Mouse (Mus musculus): Measurements from ENCODE around the gene Olfr802. TPM values are rescaled to one million over a fixed set of nuclear protein-coding genes. Genes with fewer than 3 reads are reported as not detected.

The Olfr802 gene
- polyA plus RNA-seq (2016; fragmentation: Nextera tagmentation; extraction: Ambion mirVana) = not detected in 2 replicates

DNA sequence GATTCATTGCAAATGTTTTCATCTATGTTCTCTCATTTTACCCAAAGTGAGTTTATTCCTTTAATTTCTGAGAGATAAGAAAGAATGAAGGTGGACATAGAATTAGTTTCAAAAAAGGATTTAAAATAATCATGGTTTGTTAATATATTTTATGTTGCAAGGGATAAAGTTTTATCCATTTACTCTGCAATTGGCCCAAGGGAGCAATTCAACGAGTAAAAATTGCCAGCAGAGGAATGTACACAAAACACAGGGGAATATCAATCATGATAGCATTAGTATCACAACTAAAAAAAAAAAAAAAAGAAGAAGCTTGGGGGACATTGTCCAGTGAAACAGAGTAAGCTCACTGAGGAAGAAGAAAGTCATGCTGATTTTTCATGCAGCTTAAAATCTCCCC, at the start of gene Olfr802:
Gene Olfr802 (minus strand): TSS at position 101 of the 400 bp plus-strand sequence.
- ATAC-seq (ENCODE audit: insufficient number of reproducible peaks, insufficient read depth, low FRiP score, low TSS enrichment) = no peak
- H3K36me3 ChIP-seq = no peaks in the 10 kb centered on the region
- H3K4me1 ChIP-seq = no peaks in the 10 kb centered on the region
- no peak within 1 kb of the TSS for H3K4me3 ChIP-seq
- WGBS = 54% methylated on average over 1 of the region's 1 CpGs
- H3K4me2 ChIP-seq (replicated peaks) = no peak within 1 kb of the TSS
- no peaks in the 10 kb centered on the region for H3K9me3 ChIP-seq
- H3K27ac ChIP-seq = no peak within 1 kb of the TSS
- no peak within 1 kb of the TSS for H3K9ac ChIP-seq
- no peaks in the 10 kb centered on the region for H3K27me3 ChIP-seq

GRCm38 (mm10) chr10:129729275-129729674, 41.3 kb upstream of the Olfr802 start, which contains the start of gene Olfr805:
Gene Olfr805, minus strand, starts transcription at chr10:129729375.
- 87% methylated on average over 2 of the region's 2 CpGs for WGBS
- H3K27me3 ChIP-seq = no peaks in the 10 kb centered on the region
- H3K4me3 ChIP-seq = no peak within 1 kb of the TSS
- no peak for ATAC-seq (ENCODE audit: insufficient number of reproducible peaks, insufficient read depth, low FRiP score, low TSS enrichment)
- H3K9ac ChIP-seq = no peak within 1 kb of the TSS
- H3K4me1 ChIP-seq = no peaks in the 10 kb centered on the region
- H3K36me3 ChIP-seq = no peaks in the 10 kb centered on the region
- no peak within 1 kb of the TSS for H3K4me2 ChIP-seq (replicated peaks)
- H3K27ac ChIP-seq = no peak within 1 kb of the TSS
- no peaks in the 10 kb centered on the region for H3K9me3 ChIP-seq

- no peaks in the 10 kb centered on the region for H3K36me3 ChIP-seq
- H3K9me3 ChIP-seq = no peaks in the 10 kb centered on the region
- H3K27me3 ChIP-seq = no peaks in the 10 kb centered on the region
- no peaks in the 10 kb centered on the region for H3K4me1 ChIP-seq
- H3K27ac ChIP-seq = no peak within 1 kb of the TSS
- no peak within 1 kb of the TSS for H3K4me2 ChIP-seq (replicated peaks)
- ATAC-seq (ENCODE audit: insufficient number of reproducible peaks, insufficient read depth, low FRiP score, low TSS enrichment) = no peak
- no peak within 1 kb of the TSS for H3K9ac ChIP-seq
- H3K4me3 ChIP-seq = no peak within 1 kb of the TSS
Measured at GRCm38 (mm10) chr10:129702910-129703309, 14.9 kb upstream of the Olfr802 start, which contains the start of gene Olfr804. Gene Olfr804, plus strand, starts transcription at chr10:129703210.

DNA sequence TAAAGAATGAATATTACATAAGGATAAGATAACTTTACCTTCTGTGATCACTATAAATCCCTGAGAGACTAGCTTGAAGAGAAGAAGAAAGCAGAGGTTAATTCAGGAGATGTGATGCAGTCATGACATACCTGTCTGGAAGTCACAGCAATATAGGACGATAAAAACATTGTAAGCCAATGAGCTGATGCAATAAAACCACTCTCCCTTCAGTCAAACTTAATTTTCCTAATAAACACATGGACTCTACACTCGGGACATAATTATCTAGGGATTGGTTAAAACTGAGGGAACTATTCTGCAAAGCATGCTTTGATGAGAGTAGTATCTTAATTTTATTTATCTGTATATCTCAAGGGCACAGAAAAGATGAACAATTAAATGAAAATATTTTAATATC, 6.2 kb upstream of the Olfr802 start, which contains the start of gene Olfr803:
Gene Olfr803 (minus strand): TSS at position 101 of the 400 bp plus-strand sequence.
- no peaks in the 10 kb centered on the region for H3K36me3 ChIP-seq
- H3K4me3 ChIP-seq = no peak within 1 kb of the TSS
- H3K27ac ChIP-seq = no peak within 1 kb of the TSS
- no peaks in the 10 kb centered on the region for H3K27me3 ChIP-seq
- ATAC-seq (ENCODE audit: insufficient number of reproducible peaks, insufficient read depth, low FRiP score, low TSS enrichment) = no peak
- no peak within 1 kb of the TSS for H3K9ac ChIP-seq
- H3K9me3 ChIP-seq = no peaks in the 10 kb centered on the region
- 71% methylated on average over 2 of the region's 2 CpGs for WGBS
- H3K4me1 ChIP-seq = no peaks in the 10 kb centered on the region
- no peak within 1 kb of the TSS for H3K4me2 ChIP-seq (replicated peaks)

DNA sequence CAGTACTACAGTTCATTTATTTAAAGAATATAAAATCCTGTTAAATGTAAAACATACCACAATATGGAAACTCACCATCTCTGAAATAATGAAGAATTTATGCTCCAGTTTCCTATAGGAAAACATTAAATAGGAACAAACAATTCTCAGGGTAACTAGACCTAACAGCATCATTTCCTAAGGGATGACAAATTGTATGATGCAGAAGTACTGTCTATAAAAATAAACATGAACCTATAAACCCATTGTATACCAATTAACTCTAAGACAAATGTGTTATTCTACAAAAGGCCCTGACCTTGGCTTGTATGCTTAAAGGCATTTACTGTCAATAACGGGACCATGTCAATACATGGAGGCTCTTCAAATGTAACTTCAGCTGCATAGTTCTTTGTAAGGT, 14.2 kb downstream of the Olfr802 start, which contains the start of gene Olfr801:
Gene Olfr801 (minus strand): TSS at position 101 of the 400 bp plus-strand sequence.
- no peak for ATAC-seq (ENCODE audit: insufficient number of reproducible peaks, insufficient read depth, low FRiP score, low TSS enrichment)
- H3K9me3 ChIP-seq = no peaks in the 10 kb centered on the region
- H3K4me2 ChIP-seq (replicated peaks) = no peak within 1 kb of the TSS
- no peak within 1 kb of the TSS for H3K27ac ChIP-seq
- H3K9ac ChIP-seq = no peak within 1 kb of the TSS
- no peaks in the 10 kb centered on the region for H3K36me3 ChIP-seq
- 71% methylated on average over 1 of the region's 1 CpGs for WGBS
- no peaks in the 10 kb centered on the region for H3K27me3 ChIP-seq
- H3K4me1 ChIP-seq = no peaks in the 10 kb centered on the region
- H3K4me3 ChIP-seq = no peak within 1 kb of the TSS

DNA sequence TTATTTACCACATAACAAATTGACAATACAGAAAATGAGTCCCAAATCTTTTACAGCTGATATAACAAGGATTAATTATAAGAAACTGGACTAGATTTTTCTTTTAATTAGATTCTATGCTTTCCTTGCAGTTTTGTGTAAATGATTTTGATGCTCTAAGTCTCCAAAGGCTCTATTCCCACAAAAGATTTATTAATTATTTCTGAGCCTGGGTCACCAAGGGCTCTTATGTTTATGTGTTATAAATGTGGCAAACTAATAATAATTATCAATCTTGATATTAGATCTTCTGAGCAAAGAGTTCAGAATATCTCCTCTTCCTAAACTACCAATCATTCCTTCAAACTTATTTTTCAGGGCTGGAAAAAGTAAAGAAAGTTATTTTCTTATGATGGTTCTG, 30.6 kb downstream of the Olfr802 start, which contains the start of gene Olfr800:
Gene Olfr800 (plus strand): TSS at position 301 of the 400 bp plus-strand sequence.
- Histone ChIP-seq H3K4me2 (replicated peaks) (no peak within 1 kb of the TSS), H3K36me3 (no peaks in the 10 kb centered on the region), H3K27me3 (no peaks in the 10 kb centered on the region), H3K9ac (no peak within 1 kb of the TSS), H3K4me3 (no peak within 1 kb of the TSS), H3K9me3 (no peaks in the 10 kb centered on the region), H3K27ac (no peak within 1 kb of the TSS), H3K4me1 (no peaks in the 10 kb centered on the region)
- no peak for ATAC-seq (ENCODE audit: insufficient number of reproducible peaks, insufficient read depth, low FRiP score, low TSS enrichment)

- 86% methylated on average over 1 of the region's 1 CpGs for WGBS
- Histone ChIP-seq H3K9ac (no peak overlapping the region), H3K4me3 (no peak overlapping the region), H3K9me3 (no peaks in the 10 kb centered on the region), H3K4me1 (no peaks in the 10 kb centered on the region), H3K27me3 (no peaks in the 10 kb centered on the region), H3K27ac (no peak overlapping the region), H3K4me2 (replicated peaks) (no peak overlapping the region), H3K36me3 (no peaks in the 10 kb centered on the region)
- no peak for ATAC-seq (ENCODE audit: insufficient number of reproducible peaks, insufficient read depth, low FRiP score, low TSS enrichment)
Measured at GRCm38 (mm10) chr10:129651763-129652162, 36.2 kb downstream of the Olfr802 start.

DNA sequence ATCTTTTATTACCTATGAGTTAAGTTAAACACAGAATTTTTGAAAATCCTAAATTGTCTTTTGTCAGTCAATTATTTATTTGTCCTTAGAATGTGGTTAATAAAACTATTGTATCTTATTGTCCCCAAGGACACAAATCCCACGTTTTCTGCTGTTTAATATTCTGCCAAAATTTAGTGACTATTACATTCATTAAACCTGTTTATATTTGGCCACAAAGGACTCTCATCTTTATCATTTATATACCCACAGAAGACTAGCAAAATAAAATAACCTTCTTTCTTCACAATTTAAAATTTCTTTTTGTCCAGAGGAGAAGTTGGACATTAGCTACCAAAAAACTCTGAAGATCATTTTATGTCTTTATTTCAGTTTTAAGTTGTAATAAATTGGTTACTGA, 50.8 kb downstream of the Olfr802 start, which contains the start of gene Olfr799:
Gene Olfr799 (plus strand): TSS at position 301 of the 400 bp plus-strand sequence.
- whole genome bisulfite sequencing = 18% methylated on average over 1 of the region's 1 CpGs
- H3K9me3 ChIP-seq = no peaks in the 10 kb centered on the region
- ATAC-seq (ENCODE audit: insufficient number of reproducible peaks, insufficient read depth, low FRiP score, low TSS enrichment) = no peak
- no peak within 1 kb of the TSS for H3K4me3 ChIP-seq
- H3K4me2 ChIP-seq (replicated peaks) = no peak within 1 kb of the TSS
- H3K27ac ChIP-seq = no peak within 1 kb of the TSS
- no peak within 1 kb of the TSS for H3K9ac ChIP-seq
- H3K27me3 ChIP-seq = no peaks in the 10 kb centered on the region
- no peaks in the 10 kb centered on the region for H3K36me3 ChIP-seq
- H3K4me1 ChIP-seq = no peaks in the 10 kb centered on the region

GRCm38 (mm10) chr10:129627834-129628233, 60.1 kb downstream of the Olfr802 start, which contains the start of gene Olfr798:
Gene Olfr798, minus strand, starts transcription at chr10:129627934.
- Histone ChIP-seq H3K9me3 (no peaks in the 10 kb centered on the region), H3K4me3 (no peak within 1 kb of the TSS), H3K36me3 (no peaks in the 10 kb centered on the region), H3K27ac (no peak within 1 kb of the TSS), H3K4me2 (replicated peaks) (no peak within 1 kb of the TSS), H3K27me3 (no peaks in the 10 kb centered on the region), H3K4me1 (no peaks in the 10 kb centered on the region), H3K9ac (no peak within 1 kb of the TSS)
- 69% methylated on average over 1 of the region's 1 CpGs for WGBS
- ATAC-seq (ENCODE audit: insufficient number of reproducible peaks, insufficient read depth, low FRiP score, low TSS enrichment) = no peak

Small RNA genes lying within 50 kb of the gene (microRNA-seq; reads per million reads assigned to microRNA genes)
- gene Gm24485 = not detected

Other genes starting within 250 kb of the Olfr802 start
- not detected in 2 replicates for gene Olfr787, start 226.3 kb downstream of the Olfr802 start, polyA plus RNA-seq (2016; fragmentation: Nextera tagmentation; extraction: Ambion mirVana)
- gene Olfr788, start 217.2 kb downstream of the Olfr802 start, polyA plus RNA-seq (2016; fragmentation: Nextera tagmentation; extraction: Ambion mirVana) = not detected in 2 replicates
- gene Olfr789, start 203.4 kb downstream of the Olfr802 start, polyA plus RNA-seq (2016; fragmentation: Nextera tagmentation; extraction: Ambion mirVana) = not detected in 2 replicates
- gene Olfr790, start 189.7 kb downstream of the Olfr802 start, polyA plus RNA-seq (2016; fragmentation: Nextera tagmentation; extraction: Ambion mirVana) = not detected in 2 replicates
- not detected in 2 replicates for gene Olfr791, start 166.4 kb downstream of the Olfr802 start, polyA plus RNA-seq (2016; fragmentation: Nextera tagmentation; extraction: Ambion mirVana)
- gene Olfr792, start 149.0 kb downstream of the Olfr802 start, polyA plus RNA-seq (2016; fragmentation: Nextera tagmentation; extraction: Ambion mirVana) = not detected in 2 replicates
- not detected in 2 replicates for gene Olfr794, start 120.5 kb downstream of the Olfr802 start, polyA plus RNA-seq (2016; fragmentation: Nextera tagmentation; extraction: Ambion mirVana)
- not detected in 2 replicates for gene Olfr796, start 75.6 kb downstream of the Olfr802 start, polyA plus RNA-seq (2016; fragmentation: Nextera tagmentation; extraction: Ambion mirVana)
- not detected in 2 replicates for gene Olfr798, start 60.2 kb downstream of the Olfr802 start, polyA plus RNA-seq (2016; fragmentation: Nextera tagmentation; extraction: Ambion mirVana)
- gene Olfr799, start 50.7 kb downstream of the Olfr802 start, polyA plus RNA-seq (2016; fragmentation: Nextera tagmentation; extraction: Ambion mirVana) = not detected in 2 replicates
- gene Olfr800, start 30.5 kb downstream of the Olfr802 start, polyA plus RNA-seq (2016; fragmentation: Nextera tagmentation; extraction: Ambion mirVana) = not detected in 2 replicates
- not detected in 2 replicates for gene Olfr801, start 14.3 kb downstream of the Olfr802 start, polyA plus RNA-seq (2016; fragmentation: Nextera tagmentation; extraction: Ambion mirVana)
- not detected in 2 replicates for gene Olfr803, start 6.1 kb upstream of the Olfr802 start, polyA plus RNA-seq (2016; fragmentation: Nextera tagmentation; extraction: Ambion mirVana)
- not detected in 2 replicates for gene Olfr804, start 15.0 kb upstream of the Olfr802 start, polyA plus RNA-seq (2016; fragmentation: Nextera tagmentation; extraction: Ambion mirVana)
- not detected in 2 replicates for gene Olfr805, start 41.2 kb upstream of the Olfr802 start, polyA plus RNA-seq (2016; fragmentation: Nextera tagmentation; extraction: Ambion mirVana)
- not detected in 2 replicates for gene Olfr806, start 53.8 kb upstream of the Olfr802 start, polyA plus RNA-seq (2016; fragmentation: Nextera tagmentation; extraction: Ambion mirVana)
- gene Olfr807, start 69.6 kb upstream of the Olfr802 start, polyA plus RNA-seq (2016; fragmentation: Nextera tagmentation; extraction: Ambion mirVana) = not detected in 2 replicates
- not detected in 2 replicates for gene Olfr808, start 77.3 kb upstream of the Olfr802 start, polyA plus RNA-seq (2016; fragmentation: Nextera tagmentation; extraction: Ambion mirVana)
- not detected in 2 replicates for gene Olfr809, start 86.5 kb upstream of the Olfr802 start, polyA plus RNA-seq (2016; fragmentation: Nextera tagmentation; extraction: Ambion mirVana)
- not detected in 2 replicates for gene Olfr810, start 106.7 kb upstream of the Olfr802 start, polyA plus RNA-seq (2016; fragmentation: Nextera tagmentation; extraction: Ambion mirVana)
- not detected in 2 replicates for gene Olfr811, start 116.2 kb upstream of the Olfr802 start, polyA plus RNA-seq (2016; fragmentation: Nextera tagmentation; extraction: Ambion mirVana)
- not detected in 2 replicates for gene Olfr812, start 157.9 kb upstream of the Olfr802 start, polyA plus RNA-seq (2016; fragmentation: Nextera tagmentation; extraction: Ambion mirVana)
- gene Olfr813, start 167.2 kb upstream of the Olfr802 start, polyA plus RNA-seq (2016; fragmentation: Nextera tagmentation; extraction: Ambion mirVana) = 0.18 TPM in 1 of 2 replicates, not detected in the other
- not detected in 2 replicates for gene Olfr814, start 191.7 kb upstream of the Olfr802 start, polyA plus RNA-seq (2016; fragmentation: Nextera tagmentation; extraction: Ambion mirVana)
- not detected in 2 replicates for gene Olfr815, start 217.7 kb upstream of the Olfr802 start, polyA plus RNA-seq (2016; fragmentation: Nextera tagmentation; extraction: Ambion mirVana)
- gene Olfr816, start 227.4 kb upstream of the Olfr802 start, polyA plus RNA-seq (2016; fragmentation: Nextera tagmentation; extraction: Ambion mirVana) = not detected in 2 replicates